Mouse (Mus musculus) E14TG2a.4 (cell line): Measurements from ENCODE around the gene Eaf2.

ENCODE experiments used
- H3K27me3 ChIP-seq: 2 replicates; pipeline ENCODE4 v1.6.1; 2014; ENCODE audit warnings: low read length, control low read depth; ENCODE audit not compliant: insufficient read depth
- H3K36me3 ChIP-seq: 2 replicates; pipeline ENCODE4 v1.6.1; 2014; ENCODE audit warnings: low read length, control low read depth; ENCODE audit not compliant: insufficient read depth
- H3K4me1 ChIP-seq: replicated peaks from 2 replicates; pipeline ENCODE4 v1.6.1; 2014; ENCODE audit warnings: low read depth, low read length, control low read depth
- H3K4me3 ChIP-seq: replicated peaks from 2 replicates; pipeline ENCODE4 v1.5.1; 2014; ENCODE audit warnings: mild to moderate bottlenecking, low read length
- H3K9me3 ChIP-seq: 2 replicates; pipeline ENCODE4 v1.6.1; 2014; ENCODE audit warnings: low read length, control low read depth
- CTCF ChIP-seq: conservative IDR thresholded peaks from 2 replicates; pipeline ENCODE4 v1.5.1; 2014; ENCODE audit warnings: low read length
- NANOG ChIP-seq: IDR thresholded peaks from 2 replicates; pipeline ENCODE4 v1.6.1; 2014; ENCODE audit warnings: borderline replicate concordance, low read length, mixed read lengths
- POU5F1 ChIP-seq: IDR thresholded peaks from 2 replicates; pipeline ENCODE4 v1.6.1; 2014; ENCODE audit warnings: low read length, borderline replicate concordance

Eaf2 gene

GRCm38 (mm10) chr16:36911909-36912308 is 37.1 kb upstream of the Eaf2 start:
- Histone ChIP-seq H3K4me3 (no peak overlapping the region), H3K4me1 (no peaks in the 10 kb centered on the region), H3K9me3 (no peaks in the 10 kb centered on the region), H3K36me3 (peaks cover 89% of the 10 kb centered on the region), H3K27me3 (no peaks in the 10 kb centered on the region)
- TF ChIP-seq POU5F1 (no peak), CTCF (no peak), NANOG (no peak)

GRCm38 (mm10) chr16:36903156-36903555 is 28.4 kb upstream of the Eaf2 start:
- peaks cover 72% of the 10 kb centered on the region for H3K36me3 ChIP-seq
- no peak for TF ChIP-seq NANOG
- TF ChIP-seq POU5F1 = no peak
- TF ChIP-seq CTCF = no peak
- H3K4me3 ChIP-seq = no peak overlapping the region
- peaks cover 4% of the 10 kb centered on the region; the same call in 1 of the 2 replicates for H3K4me1 ChIP-seq
- H3K9me3 ChIP-seq = no peaks in the 10 kb centered on the region
- H3K27me3 ChIP-seq = no peaks in the 10 kb centered on the region

- no peaks in the 10 kb centered on the region for H3K9me3 ChIP-seq
- no peak for TF ChIP-seq CTCF
- no peak for TF ChIP-seq POU5F1
- no peak for TF ChIP-seq NANOG
- H3K4me1 ChIP-seq = peaks cover 4% of the 10 kb centered on the region; the same call in 1 of the 2 replicates
- H3K36me3 ChIP-seq = peaks cover 90% of the 10 kb centered on the region
- H3K27me3 ChIP-seq = no peaks in the 10 kb centered on the region
- H3K4me3 ChIP-seq = no peak overlapping the region
Measured at GRCm38 (mm10) chr16:36896712-36897111, 21.9 kb upstream of the Eaf2 start.

GRCm38 (mm10) chr16:36893317-36893716 is 18.5 kb upstream of the Eaf2 start:
- TF ChIP-seq POU5F1 (no peak), CTCF (no peak), NANOG (no peak)
- no peaks in the 10 kb centered on the region for H3K4me1 ChIP-seq

GRCm38 (mm10) chr16:36891415-36891814 is 16.6 kb upstream of the Eaf2 start:
- no peaks in the 10 kb centered on the region for H3K9me3 ChIP-seq
- peaks cover 6% of the 10 kb centered on the region; the same call in 1 of the 2 replicates for H3K4me1 ChIP-seq
- no peak overlapping the region for H3K4me3 ChIP-seq
- H3K36me3 ChIP-seq = peaks cover 72% of the 10 kb centered on the region
- TF ChIP-seq CTCF (no peak), NANOG (no peak), POU5F1 (no peak)
- H3K27me3 ChIP-seq = no peaks in the 10 kb centered on the region

More at GRCm38 (mm10) chr16:36893317-36893716, 18.5 kb upstream of the Eaf2 start:
- H3K4me3 ChIP-seq = no peak overlapping the region
- H3K27me3 ChIP-seq = no peaks in the 10 kb centered on the region
- H3K9me3 ChIP-seq = no peaks in the 10 kb centered on the region
- H3K36me3 ChIP-seq = peaks cover 86% of the 10 kb centered on the region

- Histone ChIP-seq H3K27me3 (no peaks in the 10 kb centered on the region), H3K4me3 (no peak overlapping the region), H3K36me3 (peaks cover 76% of the 10 kb centered on the region), H3K9me3 (no peaks in the 10 kb centered on the region), H3K4me1 (peaks cover 6% of the 10 kb centered on the region; the same call in 1 of the 2 replicates)
- TF ChIP-seq NANOG (no peak), POU5F1 (no peak), CTCF (no peak)
Measured at GRCm38 (mm10) chr16:36890559-36890958, 15.8 kb upstream of the Eaf2 start.

- Histone ChIP-seq H3K36me3 (peaks cover 52% of the 10 kb centered on the region), H3K4me1 (peaks cover 10% of the 10 kb centered on the region), H3K27me3 (no peaks in the 10 kb centered on the region), H3K9me3 (no peaks in the 10 kb centered on the region), H3K4me3 (no peak overlapping the region)
- TF ChIP-seq POU5F1 (no peak), CTCF (no peak), NANOG (no peak)
Measured at GRCm38 (mm10) chr16:36887546-36887945, 12.7 kb upstream of the Eaf2 start.

- Histone ChIP-seq H3K4me1 (peaks cover 10% of the 10 kb centered on the region), H3K9me3 (no peaks in the 10 kb centered on the region), H3K36me3 (peaks cover 35% of the 10 kb centered on the region), H3K27me3 (no peaks in the 10 kb centered on the region), H3K4me3 (no peak overlapping the region)
- TF ChIP-seq CTCF (no peak), POU5F1 (no peak), NANOG (no peak)
Measured at GRCm38 (mm10) chr16:36885912-36886311, 11.1 kb upstream of the Eaf2 start.

- H3K4me3 ChIP-seq = no peak overlapping the region
- peaks cover 27% of the 10 kb centered on the region for H3K36me3 ChIP-seq
- no peaks in the 10 kb centered on the region for H3K9me3 ChIP-seq
- H3K4me1 ChIP-seq = peaks cover 10% of the 10 kb centered on the region
- no peaks in the 10 kb centered on the region for H3K27me3 ChIP-seq
- TF ChIP-seq POU5F1 (no peak), CTCF (peak; percentile 83)
Measured at GRCm38 (mm10) chr16:36884881-36885280, 10.1 kb upstream of the Eaf2 start.
